Mouse (Mus musculus) cortical plate, adult 2 months (tissue): ENCODE data around the gene Dync1i1.

ENCODE experiments used
- CTCF ChIP-seq: fragments of 200-500 bp; IDR thresholded peaks from 2 replicates; pipeline ENCODE4 v1.5.1; 2011; ENCODE audit warnings: mild to moderate bottlenecking, control low read depth, low read length; ENCODE audit not compliant: insufficient read depth; ENCODE audit errors: extremely low read depth
- POLR2A ChIP-seq: fragments of 200-500 bp; IDR thresholded peaks from 2 replicates; pipeline ENCODE4 v1.6.1; 2011; ENCODE audit warnings: mild to moderate bottlenecking, low read length, control low read depth; ENCODE audit not compliant: insufficient read depth; ENCODE audit errors: extremely low read depth

DNA sequence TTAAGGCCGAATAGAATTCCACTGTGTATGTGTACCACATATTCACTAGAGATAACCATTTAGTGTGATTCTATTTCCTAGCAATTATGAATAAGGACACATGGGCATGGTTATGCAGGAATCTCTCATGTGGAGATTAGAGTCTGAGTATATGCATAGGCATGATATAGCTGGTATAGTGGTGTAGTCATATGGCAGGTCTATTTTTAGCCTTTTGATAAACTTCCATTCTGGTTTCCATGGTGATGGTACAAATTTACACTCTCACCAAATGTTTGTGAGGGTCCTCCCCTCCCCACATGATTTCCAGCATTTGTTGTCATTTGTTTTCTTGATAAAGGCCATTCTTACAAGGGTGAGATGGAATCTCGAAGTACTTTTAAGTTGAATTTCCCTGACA lies 23.6 kb upstream of the Dync1i1 start:
- TF ChIP-seq POLR2A (no peak), CTCF (no peak)
